Mouse (Mus musculus): ENCODE data around the gene Wdr64. TPM values are rescaled to one million over a fixed set of nuclear protein-coding genes. Genes with fewer than 3 reads are reported as not detected.

Wdr64 gene
- polyA plus RNA-seq, 1 experiment from 2014 or later: not detected

GRCm38 (mm10) chr1:175725771-175726170 lies 27.4 kb downstream of the Wdr64 start:
- H3K4me3 ChIP-seq: no peak overlapping the region
- no peaks in the 10 kb centered on the region for H3K27me3 ChIP-seq (replicated peaks)
- H3K4me1 ChIP-seq (replicated peaks): peaks cover 16% of the 10 kb centered on the region
- H3K9me3 ChIP-seq (replicated peaks): no peaks in the 10 kb centered on the region
- ATAC-seq (ENCODE audit: insufficient number of reproducible peaks, low FRiP score): no peak
- 26% methylated on average over 7 of the region's 7 CpGs for WGBS
- H3K9ac ChIP-seq: no peak overlapping the region
- peak overlapping the region; percentile 42 for H3K4me2 ChIP-seq
- H3K36me3 ChIP-seq: no peaks in the 10 kb centered on the region
- H3K27ac ChIP-seq (ENCODE audit: poor library complexity, severe bottlenecking): no peak overlapping the region

- WGBS: 72% methylated on average over 10 of the region's 10 CpGs
Measured at GRCm38 (mm10) chr1:175754576-175755364, 56.4 kb downstream of the Wdr64 start.

DNA sequence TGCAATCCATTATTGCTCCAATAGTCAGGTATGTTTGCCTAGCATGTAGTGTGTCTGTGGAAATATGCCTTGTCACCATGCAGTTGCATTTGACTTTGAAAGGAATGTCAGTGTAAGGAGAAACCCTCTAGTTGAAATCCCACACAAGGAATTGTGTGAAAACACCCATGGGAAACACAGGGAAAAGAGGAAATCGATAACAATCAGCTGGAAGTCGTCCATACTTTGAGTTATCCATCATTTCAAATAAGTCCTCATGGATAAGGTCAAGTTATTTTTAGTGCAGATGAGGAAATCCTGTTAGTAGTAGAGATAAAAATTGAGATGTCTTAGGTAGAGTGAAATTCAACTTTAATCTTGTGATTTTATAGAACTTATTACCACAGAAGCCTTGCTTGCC lies 96.3 kb downstream of the Wdr64 start:
- Histone ChIP-seq H3K27me3 (replicated peaks) (no peaks in the 10 kb centered on the region), H3K36me3 (no peaks in the 10 kb centered on the region), H3K4me2 (no peak overlapping the region), H3K9ac (no peak overlapping the region), H3K4me3 (no peak overlapping the region), H3K27ac (ENCODE audit: poor library complexity, severe bottlenecking) (no peak overlapping the region), H3K4me1 (replicated peaks) (no peaks in the 10 kb centered on the region), H3K9me3 (replicated peaks) (no peaks in the 10 kb centered on the region)
- 64% methylated on average over 2 of the region's 2 CpGs for WGBS
- no peak for ATAC-seq (ENCODE audit: insufficient number of reproducible peaks, low FRiP score)

More at GRCm38 (mm10) chr1:175754576-175755364, 56.4 kb downstream of the Wdr64 start:
- no peak overlapping the region for H3K4me2 ChIP-seq
- no peak overlapping the region for H3K9ac ChIP-seq
- H3K27me3 ChIP-seq (replicated peaks): no peaks in the 10 kb centered on the region
- H3K4me1 ChIP-seq (replicated peaks): no peaks in the 10 kb centered on the region
- H3K4me3 ChIP-seq: no peak overlapping the region
- no peak overlapping the region for H3K27ac ChIP-seq (ENCODE audit: poor library complexity, severe bottlenecking)
- H3K9me3 ChIP-seq (replicated peaks): no peaks in the 10 kb centered on the region
- no peak for ATAC-seq (ENCODE audit: insufficient number of reproducible peaks, low FRiP score)
- H3K36me3 ChIP-seq: no peaks in the 10 kb centered on the region

- Histone ChIP-seq H3K4me1 (replicated peaks) (0 out of 2 replicates have a peak, but pooled peaks cover 5% of the 10 kb centered on the region), H3K9ac (no peak overlapping the region), H3K27ac (ENCODE audit: poor library complexity, severe bottlenecking) (no peak overlapping the region), H3K27me3 (replicated peaks) (no peaks in the 10 kb centered on the region), H3K9me3 (replicated peaks) (no peaks in the 10 kb centered on the region), H3K36me3 (no peaks in the 10 kb centered on the region), H3K4me2 (no peak overlapping the region), H3K4me3 (no peak overlapping the region)
- no peak for ATAC-seq (ENCODE audit: insufficient number of reproducible peaks, low FRiP score)
- 65% methylated on average over 5 of the region's 5 CpGs for WGBS
Measured at GRCm38 (mm10) chr1:175808356-175808755, 110.0 kb downstream of the Wdr64 start.

GRCm38 (mm10) chr1:175811625-175812024 lies 113.2 kb downstream of the Wdr64 start:
- Histone ChIP-seq H3K9ac (no peak overlapping the region), H3K4me2 (no peak overlapping the region), H3K9me3 (replicated peaks) (no peaks in the 10 kb centered on the region), H3K4me1 (replicated peaks) (no peaks in the 10 kb centered on the region), H3K27ac (ENCODE audit: poor library complexity, severe bottlenecking) (no peak overlapping the region), H3K27me3 (replicated peaks) (no peaks in the 10 kb centered on the region), H3K36me3 (no peaks in the 10 kb centered on the region), H3K4me3 (no peak overlapping the region)
- WGBS: 15% methylated on average over 1 of the region's 1 CpGs
- no peak for ATAC-seq (ENCODE audit: insufficient number of reproducible peaks, low FRiP score)

DNA sequence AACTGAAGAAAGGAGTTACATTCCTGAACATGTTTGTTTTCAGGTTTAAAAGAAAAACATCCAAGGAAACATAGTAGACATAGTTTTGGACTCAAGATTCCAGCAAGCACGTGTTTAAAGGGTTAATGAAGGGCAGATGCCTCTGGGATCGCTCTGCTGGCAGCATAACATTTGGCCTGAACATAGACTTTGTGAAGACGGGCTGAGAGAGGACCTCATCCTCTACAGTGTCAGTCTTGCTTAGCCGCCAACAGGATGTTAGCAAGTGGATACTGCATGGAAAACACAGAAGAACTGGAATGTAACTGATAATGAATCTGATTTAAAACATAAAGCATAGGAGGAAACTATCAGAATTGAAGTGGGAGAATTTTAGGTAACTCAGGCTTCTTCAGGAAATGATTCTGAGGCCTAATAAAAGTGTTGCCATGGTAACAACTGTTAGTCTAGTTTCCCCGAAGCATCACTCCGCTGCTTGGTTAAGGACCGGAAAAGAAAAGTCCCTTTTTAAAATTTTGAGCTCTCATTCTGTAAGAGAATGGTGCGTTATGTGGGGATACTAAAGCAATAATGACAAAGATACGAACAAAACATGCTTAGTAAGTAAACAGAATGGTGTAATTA lies 125.5 kb downstream of the Wdr64 start:
- H3K4me2 ChIP-seq: no peak overlapping the region
- H3K4me3 ChIP-seq: no peak overlapping the region
- no peak overlapping the region for H3K27ac ChIP-seq (ENCODE audit: poor library complexity, severe bottlenecking)
- WGBS: 69% methylated on average over 9 of the region's 9 CpGs
- no peaks in the 10 kb centered on the region for H3K4me1 ChIP-seq (replicated peaks)
- H3K36me3 ChIP-seq: no peaks in the 10 kb centered on the region
- no peak for ATAC-seq (ENCODE audit: insufficient number of reproducible peaks, low FRiP score)
- H3K9me3 ChIP-seq (replicated peaks): 0 out of 2 replicates have a peak, but pooled peaks cover 6% of the 10 kb centered on the region
- H3K9ac ChIP-seq: no peak overlapping the region
- H3K27me3 ChIP-seq (replicated peaks): no peaks in the 10 kb centered on the region

DNA sequence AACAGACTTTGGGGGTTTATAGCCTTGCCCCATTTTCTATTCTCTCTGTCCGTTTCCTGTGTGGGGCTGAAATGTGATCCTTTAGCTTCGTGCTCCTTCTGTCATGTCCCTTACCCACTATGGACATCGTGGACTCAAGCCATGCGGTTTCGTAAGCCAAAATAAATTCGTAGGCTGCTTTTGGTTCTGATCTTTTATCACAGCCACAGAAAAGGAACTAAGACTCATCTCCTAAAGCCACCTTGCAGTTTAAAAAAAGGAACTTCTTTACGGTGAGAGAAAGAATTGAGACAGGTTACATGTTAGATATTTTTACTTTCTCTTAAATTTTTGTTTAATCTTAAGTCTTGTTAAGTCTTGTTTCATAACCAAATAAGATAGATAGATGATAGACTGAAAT lies 130.1 kb downstream of the Wdr64 start:
- Histone ChIP-seq H3K27ac (ENCODE audit: poor library complexity, severe bottlenecking) (no peak overlapping the region), H3K4me1 (replicated peaks) (no peaks in the 10 kb centered on the region), H3K27me3 (replicated peaks) (no peaks in the 10 kb centered on the region), H3K4me2 (no peak overlapping the region), H3K9ac (no peak overlapping the region), H3K36me3 (no peaks in the 10 kb centered on the region), H3K4me3 (no peak overlapping the region), H3K9me3 (replicated peaks) (0 out of 2 replicates have a peak, but pooled peaks cover 6% of the 10 kb centered on the region)
- 79% methylated on average over 7 of the region's 7 CpGs for WGBS
- ATAC-seq (ENCODE audit: insufficient number of reproducible peaks, low FRiP score): no peak

DNA sequence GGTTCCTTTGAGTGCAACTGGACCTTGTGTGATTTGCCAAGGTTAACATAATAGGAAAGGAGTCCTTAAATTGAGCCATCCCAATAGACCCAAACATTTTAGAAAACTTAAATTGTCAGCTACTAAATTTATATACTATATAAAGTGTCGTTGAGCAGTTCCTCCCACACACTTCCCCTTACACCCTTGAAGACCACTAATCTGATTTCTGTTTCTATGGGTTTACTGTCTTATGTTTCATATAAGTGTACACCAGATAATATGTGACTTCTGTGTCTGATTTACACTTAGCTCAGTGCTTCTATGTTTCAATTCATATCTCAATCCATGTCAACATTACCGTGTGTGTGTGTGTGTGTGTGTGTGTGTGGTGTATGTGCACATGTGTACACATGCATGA lies 130.8 kb downstream of the Wdr64 start:
- Histone ChIP-seq H3K27me3 (replicated peaks) (no peaks in the 10 kb centered on the region), H3K4me3 (no peak overlapping the region), H3K9me3 (replicated peaks) (0 out of 2 replicates have a peak, but pooled peaks cover 6% of the 10 kb centered on the region), H3K4me1 (replicated peaks) (no peaks in the 10 kb centered on the region), H3K36me3 (no peaks in the 10 kb centered on the region), H3K27ac (ENCODE audit: poor library complexity, severe bottlenecking) (no peak overlapping the region), H3K9ac (no peak overlapping the region), H3K4me2 (no peak overlapping the region)
- no peak for ATAC-seq (ENCODE audit: insufficient number of reproducible peaks, low FRiP score)
- WGBS: 79% methylated on average over 2 of the region's 2 CpGs

GRCm38 (mm10) chr1:175855515-175855914 lies 157.1 kb downstream of the Wdr64 start:
- ATAC-seq (ENCODE audit: insufficient number of reproducible peaks, low FRiP score): no peak
- Histone ChIP-seq H3K36me3 (no peaks in the 10 kb centered on the region), H3K27me3 (replicated peaks) (no peaks in the 10 kb centered on the region), H3K9me3 (replicated peaks) (no peaks in the 10 kb centered on the region), H3K9ac (no peak overlapping the region), H3K4me3 (no peak overlapping the region), H3K4me1 (replicated peaks) (no peaks in the 10 kb centered on the region), H3K4me2 (no peak overlapping the region), H3K27ac (ENCODE audit: poor library complexity, severe bottlenecking) (no peak overlapping the region)
- WGBS: 77% methylated on average over 1 of the region's 1 CpGs
